Mouse (Mus musculus) small intestine, adult 2 months (tissue): ENCODE measurements around the gene Rps26.

Experiments
- CTCF ChIP-seq: fragments of 200-500 bp; IDR thresholded peaks from 2 replicates; pipeline ENCODE4 v1.5.1; 2012; ENCODE audit warnings: low read depth, mild to moderate bottlenecking, control low read depth, inconsistent platforms, low read length, moderate library complexity, mixed read lengths; ENCODE audit not compliant: insufficient replicate concordance, insufficient read length; ENCODE audit errors: extremely low read depth
- POLR2A ChIP-seq: fragments of 200-500 bp; IDR thresholded peaks from 2 replicates; pipeline ENCODE4 v1.6.1; 2012; ENCODE audit warnings: low read depth, mild to moderate bottlenecking, control low read depth, inconsistent platforms, low read length, moderate library complexity

- TF ChIP-seq POLR2A (no peak), CTCF (no peak)
Measured at GRCm38 (mm10) chr10:128622702-128623101, 3.8 kb downstream of the Rps26 start.
